Mouse (Mus musculus) urinary bladder, postnatal 25 days (tissue): ENCODE measurements around the gene Sema4g.
"Not testable (repeated sequence)": the region's sequence is repeated elsewhere in the genome, so short reads cannot be mapped to it uniquely, and the experiment has no call there.

Experiments used
- DNase-seq: peaks from one replicate; pipeline ENCODE4 v3.0.0; 2022; ENCODE audit warnings: low spot score

Sema4g gene

DNA sequence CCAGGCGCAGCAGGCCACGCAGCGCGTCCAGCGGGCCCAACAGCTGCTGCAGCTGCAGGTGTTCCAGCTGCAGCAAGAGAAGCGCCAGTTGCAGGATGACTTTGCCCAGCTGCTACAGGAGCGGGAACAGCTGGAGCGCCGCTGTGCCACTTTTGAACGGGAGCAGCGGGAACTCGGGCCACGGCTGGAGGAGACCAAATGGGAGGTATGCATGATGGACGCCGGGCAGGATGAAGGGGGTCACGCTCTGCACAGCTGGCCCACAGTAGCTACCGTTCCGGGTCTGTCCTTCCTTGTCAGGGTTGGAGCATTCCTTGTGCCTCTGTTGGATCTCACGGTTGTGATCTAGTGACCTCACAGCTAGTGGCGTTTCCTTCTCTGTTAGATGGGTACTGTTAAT, 35.9 kb downstream of the Sema4g start:
- no peak for DNase-seq

DNA sequence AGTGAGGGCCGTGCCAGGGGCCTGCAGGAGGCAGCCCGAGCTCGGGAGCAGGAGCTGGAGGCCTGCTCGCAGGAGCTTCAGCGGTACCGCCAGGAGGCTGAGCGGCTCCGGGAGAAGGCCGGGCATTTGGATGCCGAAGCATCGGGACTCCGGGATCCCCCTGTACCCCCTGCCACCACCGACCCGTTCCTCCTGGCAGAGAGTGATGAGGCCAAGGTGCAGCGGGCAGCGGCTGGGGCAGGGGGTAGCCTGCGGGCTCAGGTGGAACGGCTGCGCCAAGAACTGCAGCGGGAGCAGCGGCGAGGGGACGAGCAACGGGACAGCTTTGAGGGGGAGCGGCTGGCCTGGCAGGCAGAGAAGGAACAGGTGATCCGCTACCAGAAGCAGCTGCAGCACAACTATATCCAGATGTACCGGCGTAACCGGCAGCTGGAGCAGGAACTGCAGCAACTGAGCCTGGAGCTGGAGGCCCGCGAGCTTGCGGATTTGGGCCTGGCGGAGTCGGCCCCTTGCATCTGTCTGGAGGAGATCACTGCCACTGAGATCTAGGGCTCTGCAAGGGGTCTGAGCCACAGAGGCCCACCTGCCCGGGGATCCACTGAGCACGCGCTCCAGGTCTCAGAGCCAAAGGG, 37.2 kb downstream of the Sema4g start:
- no peak for DNase-seq

DNA sequence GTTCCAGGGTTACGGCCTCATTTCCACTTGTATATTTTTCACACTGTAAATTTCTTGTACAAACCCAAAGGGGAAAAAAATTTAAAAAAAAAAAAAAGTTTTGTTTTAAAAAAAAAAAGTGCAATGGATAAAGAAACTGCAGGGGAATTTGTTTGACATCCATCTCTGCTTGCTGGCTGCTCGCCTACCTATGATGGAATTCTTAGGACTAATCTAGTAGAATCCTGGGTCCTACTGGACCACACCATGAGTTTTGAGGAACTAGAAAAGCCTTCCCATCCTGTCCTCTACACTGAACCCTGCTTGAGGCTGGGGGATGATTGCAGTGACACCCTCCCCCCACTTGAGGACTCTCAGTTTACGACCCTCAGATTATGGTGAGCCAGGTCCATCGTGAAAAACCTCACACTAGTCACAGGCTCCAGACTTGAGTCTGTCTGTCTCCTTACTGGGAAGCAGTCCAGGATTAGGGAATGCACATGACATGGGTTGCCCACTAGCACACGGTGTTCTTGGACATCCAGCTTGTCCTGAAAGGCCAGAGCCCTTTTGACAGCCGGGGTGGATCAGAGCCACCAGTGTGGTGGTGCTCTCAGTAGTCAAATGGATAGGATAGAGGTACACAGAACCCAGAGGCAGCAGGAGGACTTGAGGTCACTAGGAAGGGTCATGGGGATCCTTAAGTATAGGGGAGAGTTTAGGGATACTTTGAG, 38.2 kb downstream of the Sema4g start:
- DNase-seq, result no peak

DNA sequence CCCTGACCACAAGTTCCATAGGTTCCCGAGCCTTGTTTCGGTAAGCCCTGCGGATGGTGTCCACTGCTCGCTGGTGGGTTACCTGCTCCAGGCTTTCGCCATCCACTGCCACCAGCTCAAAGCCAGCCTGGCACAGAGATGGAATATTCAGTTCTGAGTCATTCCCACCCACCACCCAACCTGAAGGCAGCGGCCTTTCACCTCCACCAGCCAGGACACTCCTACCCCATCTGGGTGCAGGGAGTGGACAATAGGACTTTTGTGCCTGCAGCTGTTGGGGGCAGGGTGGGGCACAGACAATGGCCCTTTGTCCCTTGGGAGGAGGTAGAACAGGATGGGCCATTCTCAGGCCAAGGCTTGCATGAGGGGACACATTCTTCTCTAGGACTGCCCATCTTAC, 38.9 kb downstream of the Sema4g start:
- DNase-seq, result no peak

DNA sequence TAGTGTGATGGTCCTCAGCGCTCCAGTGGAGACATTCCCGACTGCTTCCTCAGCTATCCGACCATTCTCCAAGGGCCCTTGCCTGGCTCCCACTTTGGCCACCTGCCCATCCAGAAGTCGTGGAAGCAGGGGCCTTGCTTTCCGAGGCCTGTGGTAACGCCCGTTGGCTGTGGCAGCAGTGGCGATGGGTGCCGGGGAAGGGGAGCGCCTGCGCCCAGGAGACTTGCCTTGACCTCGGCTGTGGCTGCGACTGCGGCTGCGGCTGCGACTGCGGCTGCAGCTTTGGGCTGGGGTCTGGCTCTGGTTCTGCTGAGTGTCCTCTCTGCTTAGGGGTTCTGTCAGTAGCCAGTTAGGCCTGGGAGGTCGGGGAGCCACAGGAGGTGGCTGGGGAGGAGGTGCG, 39.8 kb downstream of the Sema4g start:
- no peak for DNase-seq

DNA sequence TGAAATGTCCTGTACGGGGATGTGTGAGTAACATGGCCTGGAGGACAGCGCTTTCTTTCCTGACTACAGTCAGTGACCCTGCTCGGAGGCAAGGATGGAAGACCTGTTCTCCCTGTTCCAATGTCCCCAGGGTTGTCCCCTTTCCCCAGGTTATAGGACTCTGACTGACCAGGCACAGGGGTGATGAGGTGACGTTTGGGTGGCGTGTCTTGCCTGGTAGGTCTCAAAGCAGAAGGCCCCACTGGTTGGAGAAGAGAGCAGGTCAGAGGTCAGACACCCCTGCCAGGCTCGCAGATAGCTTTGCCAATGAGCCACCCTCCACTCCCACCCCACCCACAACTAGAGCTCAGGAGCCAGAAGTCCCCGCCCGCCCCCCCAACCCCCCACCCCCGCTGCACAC, 40.7 kb downstream of the Sema4g start:
- DNase-seq, result no peak

DNA sequence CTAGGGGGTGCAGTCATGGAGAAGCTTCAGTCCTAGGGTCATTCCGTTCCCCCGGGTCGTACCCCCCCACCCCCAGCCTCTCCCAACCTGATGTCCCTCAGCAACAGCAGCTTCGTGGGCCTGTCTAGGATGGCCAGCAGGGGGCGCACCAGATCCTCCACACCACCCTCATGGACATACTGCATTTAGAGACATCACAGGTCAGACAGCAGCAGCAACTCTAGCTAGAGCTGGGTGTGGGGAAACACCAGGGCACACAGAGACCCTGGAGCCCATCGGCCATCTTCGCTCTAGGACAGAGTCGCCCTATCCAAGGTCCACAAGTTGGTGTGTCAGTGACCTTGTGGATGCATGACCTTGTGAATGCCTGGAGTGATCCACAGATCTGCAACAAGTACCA, 41.2 kb downstream of the Sema4g start:
- peak; percentile 65 for DNase-seq

DNA sequence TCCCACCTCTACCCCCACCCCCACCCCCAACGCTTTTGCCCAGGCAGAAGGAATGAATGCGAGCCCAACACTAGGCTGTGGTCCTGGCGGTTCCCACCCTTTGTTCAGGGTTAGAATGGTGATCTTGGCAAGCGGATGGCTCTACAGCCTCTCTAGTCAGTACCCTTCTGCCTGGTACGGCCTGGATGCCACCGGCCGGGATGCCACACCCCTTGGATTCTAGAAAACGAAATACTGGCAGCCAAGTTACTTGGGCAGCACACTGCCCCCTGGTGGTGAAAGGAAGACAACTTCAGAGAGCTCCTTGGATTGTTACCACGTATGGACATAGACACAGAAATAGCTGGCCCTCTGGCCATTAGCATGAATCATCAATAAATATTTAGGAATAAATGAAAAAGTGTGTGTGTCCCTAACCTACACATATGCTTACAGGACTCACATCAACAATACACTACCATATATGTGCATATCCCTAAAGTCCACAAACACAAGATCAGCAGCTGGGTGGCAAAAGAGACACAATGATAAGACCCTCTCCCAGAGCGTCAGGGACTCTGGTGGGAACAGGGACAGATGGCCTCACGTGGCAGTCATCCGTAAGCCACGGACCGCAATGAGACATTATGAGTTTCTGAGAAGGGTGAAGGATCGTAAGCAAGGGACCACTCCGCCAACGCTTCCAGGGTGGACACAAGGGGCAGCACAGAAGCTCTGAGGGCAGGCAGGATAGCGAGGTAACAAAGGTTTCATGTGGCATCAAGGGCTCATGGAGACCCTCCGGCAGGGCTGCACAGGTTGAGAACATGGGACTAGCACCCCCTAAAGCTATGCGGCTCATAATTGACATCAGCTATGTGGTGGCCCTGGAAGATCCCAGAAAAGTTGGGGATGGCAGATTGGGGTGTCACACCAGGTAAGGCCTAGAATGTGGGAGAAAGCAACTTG, 42.1 kb downstream of the Sema4g start:
- peak; percentile 74 for DNase-seq

DNA sequence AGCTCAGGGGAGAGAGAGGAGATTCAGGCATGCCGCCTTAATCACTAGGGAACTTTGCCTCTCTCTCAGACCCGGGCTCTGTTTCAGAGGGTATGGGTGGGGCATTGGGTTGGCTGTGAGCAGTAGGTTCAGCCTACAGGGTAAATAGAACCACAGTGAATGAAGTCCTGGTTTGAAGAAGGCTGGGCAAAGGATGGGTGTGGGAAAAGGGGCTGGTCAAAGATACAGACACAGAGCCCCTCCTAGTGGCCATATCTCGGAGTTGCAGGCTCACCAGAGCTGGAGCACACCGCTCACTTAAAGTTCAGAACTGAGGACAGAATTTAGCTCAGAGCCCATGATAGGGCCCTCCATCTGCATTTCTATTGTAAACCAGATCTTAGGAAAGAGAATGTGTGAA, 42.9 kb downstream of the Sema4g start:
- DNase-seq, result peak; percentile 67

DNA sequence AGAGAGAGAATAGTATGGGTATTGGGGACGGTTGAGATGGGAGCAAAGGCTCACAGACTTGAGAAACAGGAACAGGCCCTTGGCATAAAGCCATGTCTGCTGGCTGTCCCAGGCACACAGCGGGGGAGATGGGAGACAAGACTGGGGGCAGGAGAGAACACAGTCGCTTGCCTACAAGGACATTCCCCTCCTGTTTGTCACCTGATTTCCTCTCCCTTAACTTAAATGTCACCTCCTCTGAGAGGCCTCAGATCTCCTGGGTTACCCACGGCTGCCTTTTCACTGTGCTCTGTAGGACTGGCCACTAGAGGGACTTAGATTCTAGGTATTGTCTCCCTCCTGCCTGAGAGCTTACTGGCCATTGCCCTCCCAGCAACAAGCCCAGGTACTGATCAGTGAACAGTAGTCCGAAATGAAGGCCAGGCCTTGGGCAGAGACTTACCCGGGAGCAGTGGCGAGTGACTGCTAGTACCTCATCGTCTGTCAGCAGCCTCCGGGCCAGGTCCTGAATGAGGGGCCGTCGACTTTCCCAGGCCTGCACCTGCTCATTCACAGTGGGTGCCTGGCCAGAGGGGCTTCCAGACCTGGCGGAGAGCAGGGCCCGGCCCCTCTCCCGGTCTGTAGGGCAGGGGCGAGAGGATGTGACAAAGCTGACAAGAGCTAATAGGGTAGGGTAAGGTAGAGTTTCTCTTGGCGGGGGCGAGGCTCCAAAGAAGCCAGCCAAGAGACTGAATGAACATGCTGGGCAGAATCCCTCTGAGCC, 43.9 kb downstream of the Sema4g start:
- DNase-seq, result no peak

DNA sequence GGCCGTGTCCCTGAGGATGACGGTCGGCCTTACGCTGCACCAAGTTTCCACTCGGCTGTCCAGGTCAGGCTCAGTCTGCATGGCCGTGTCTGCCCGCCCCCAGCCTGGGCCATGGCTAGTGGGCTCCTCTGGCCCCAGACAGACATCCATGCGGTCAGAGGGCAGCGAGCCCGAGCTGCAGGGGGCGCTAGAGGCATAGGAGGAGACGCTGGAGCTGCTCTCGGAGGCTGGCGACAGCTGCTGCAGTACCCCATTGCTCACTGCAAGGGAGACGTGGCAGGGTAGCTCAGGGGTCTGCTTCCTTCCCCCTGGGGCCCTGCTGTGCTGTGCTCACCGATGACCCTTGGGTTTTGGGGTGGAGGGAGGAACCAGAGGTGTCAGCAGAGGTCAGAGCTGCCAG, 48.0 kb downstream of the Sema4g start:
- DNase-seq, result peak; percentile 63

DNA sequence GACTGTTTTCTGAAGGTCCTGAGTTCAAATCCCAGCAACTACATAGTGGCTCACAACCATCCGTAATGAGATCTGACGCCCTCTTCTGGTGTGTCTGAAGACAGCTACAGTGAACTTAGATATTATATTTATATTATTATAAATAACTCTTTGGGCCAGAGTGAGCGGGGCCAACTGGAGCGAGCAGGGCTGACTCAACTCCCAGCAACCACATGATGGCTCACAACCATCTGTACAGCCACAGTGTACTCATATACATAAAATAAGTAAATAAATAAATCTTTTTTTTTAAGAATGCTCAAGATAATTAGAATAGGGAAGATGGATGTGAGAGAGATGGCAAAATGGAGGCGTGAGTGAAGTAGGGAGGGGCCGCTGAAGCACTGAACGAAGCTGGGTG, 49.3 kb downstream of the Sema4g start:
- DNase-seq, result not testable (repeated sequence)

DNA sequence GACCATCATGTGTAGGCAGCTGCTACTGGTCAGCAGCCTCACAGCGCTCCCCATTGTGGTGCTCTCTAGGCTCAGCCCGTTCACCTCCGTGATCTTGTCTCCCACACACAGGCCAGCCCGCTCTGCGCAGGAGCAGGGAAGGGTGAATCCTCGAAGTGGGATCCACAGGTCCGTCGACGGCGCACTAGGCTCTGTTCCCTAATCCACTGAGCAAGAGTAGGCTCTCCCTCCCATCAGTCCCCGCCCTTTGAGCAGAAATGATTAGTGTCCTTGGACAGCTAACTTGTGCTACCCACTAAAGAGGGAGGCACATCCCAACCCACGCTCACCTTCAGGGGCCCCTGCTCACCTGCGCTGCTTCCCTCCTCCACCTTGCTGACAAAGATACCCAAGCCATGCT, 51.3 kb downstream of the Sema4g start:
- no peak for DNase-seq

DNA sequence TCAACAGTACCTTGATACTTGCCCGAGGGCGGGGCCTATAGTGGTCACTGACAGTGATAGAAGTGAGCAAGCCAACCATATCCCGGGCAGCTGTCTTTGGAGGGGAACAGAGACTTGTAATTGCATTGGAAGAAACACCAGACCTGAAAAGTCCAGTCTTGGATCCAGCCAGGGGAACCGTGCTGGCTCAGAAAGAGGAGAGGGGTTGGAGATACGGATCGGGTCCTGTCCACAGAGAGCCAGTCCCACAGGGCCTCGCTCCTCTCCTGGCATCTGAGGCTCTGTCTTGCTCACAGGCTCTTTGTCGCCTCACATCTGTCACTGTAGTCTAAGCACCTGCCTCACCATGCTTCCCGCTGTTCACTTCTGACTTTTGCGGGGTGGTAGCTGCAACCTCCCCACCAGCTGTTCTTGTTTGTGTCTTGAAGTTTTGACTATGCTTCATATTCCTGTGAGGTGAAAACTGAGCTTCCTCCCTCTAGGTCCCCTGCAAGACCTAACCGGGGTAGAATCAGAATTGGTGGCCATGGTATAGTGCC, 55.6 kb downstream of the Sema4g start:
- no peak for DNase-seq

DNA sequence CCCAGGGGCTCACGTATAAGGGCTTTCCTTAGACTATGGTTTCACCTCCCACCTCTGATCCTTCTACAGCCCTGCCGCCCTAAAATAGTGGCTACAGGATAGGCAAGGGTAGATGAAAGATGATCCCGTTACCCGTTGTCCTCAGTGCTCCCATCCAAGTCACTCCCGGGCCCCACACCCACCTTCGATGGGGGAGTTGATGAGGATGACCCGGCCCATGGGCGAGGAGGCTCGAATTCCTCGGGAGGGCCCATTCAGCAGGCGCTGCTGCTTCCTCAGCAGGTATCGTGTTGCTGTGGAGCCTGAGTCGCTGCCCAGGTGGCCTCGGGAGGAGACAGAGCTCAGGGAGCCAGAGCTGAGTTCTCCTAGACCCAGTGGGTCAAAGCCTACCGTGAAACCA, 56.3 kb downstream of the Sema4g start:
- DNase-seq, result no peak

DNA sequence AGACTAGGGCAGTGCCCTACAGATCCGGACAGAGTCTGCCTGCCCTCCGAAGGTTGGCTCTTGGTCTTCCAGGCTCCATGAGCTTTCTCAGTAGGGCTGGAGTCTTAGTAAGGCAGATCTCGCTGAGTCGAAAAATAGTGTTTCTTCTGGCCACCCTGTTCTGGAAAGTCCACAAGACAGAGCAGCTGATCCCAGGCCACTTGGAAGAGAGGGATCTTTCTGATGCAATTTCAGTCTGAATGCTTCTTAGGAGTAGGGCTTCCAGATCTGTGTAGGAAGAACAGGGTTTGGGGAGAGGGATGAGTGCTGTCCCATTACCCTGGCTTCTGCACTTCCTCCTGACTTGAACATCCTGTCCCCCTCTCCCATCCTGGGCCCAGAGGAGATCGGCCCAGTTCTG, 56.8 kb downstream of the Sema4g start, which contains the start of gene Pdzd7:
Gene Pdzd7 (minus strand): TSS at position 67 of the 400 bp plus-strand sequence.
- DNase-seq, result no peak

DNA sequence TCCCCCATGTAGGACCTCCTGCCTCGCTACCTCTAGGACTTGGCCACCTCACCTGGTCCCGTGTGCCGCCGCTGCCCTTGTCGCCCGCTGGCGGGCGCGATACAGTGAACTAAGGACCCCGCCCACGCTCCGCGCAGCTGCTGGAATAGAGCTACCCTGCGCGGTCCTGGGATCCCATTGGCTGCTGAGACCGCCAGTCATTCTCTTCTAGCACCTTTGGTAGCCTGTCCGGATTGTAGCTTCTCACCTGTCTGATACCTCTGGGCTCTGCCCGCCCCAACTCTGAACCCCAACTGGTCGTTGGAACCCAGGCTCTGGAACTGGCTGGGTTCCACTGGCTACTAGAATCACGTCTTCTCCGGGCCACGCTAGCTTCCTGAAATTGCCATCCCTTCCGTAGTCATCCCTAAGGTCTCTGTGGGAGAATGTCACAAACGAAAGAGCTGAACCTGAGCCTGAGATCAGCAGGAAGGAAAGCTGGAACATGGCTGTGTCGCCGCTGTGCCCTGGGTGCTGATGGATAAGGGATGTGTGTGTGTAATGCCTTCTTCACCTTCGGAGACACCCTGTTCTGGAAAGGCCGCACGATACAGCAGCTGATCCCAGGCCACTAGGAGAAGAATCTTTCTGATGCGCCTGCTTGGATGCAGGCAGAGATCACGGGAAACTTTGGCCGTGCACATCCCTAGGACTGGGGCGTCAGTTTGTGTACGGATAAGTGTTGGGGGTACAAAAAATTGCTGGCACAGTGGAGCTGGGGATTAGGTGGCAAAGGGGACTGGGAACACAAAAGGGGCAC, 57.8 kb downstream of the Sema4g start:
- peak; percentile 80 for DNase-seq

DNA sequence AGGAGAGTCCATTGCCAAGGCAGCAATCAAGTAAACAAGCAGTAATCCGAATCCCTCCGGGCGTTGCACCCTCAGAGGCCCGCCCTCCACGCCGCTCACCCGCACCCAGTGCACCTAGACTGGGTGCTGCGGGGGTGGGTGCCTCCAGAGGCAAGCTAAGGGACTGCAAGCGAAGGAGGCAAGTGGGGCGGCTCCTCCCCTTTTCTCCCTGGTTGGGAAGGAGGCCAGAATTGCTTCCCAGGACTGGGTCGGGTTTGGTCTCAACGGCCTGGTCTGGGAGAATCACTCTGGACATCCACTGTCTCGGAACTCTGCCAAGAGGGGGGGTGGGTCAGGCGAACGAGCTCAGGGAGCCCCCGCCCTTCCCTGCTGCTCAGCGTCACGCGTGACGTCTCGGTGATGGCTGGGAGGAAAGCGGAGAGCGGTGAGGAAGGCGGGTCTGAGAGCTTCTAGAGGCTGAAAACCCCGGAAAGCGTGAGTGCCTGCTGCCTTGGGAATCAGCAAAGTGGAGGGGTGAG, 58.6 kb downstream of the Sema4g start, which contains the start of gene Sfxn3:
Gene Sfxn3 (plus strand): TSS at position 87 of the 518 bp plus-strand sequence.
- DNase-seq, result peak; percentile 95

DNA sequence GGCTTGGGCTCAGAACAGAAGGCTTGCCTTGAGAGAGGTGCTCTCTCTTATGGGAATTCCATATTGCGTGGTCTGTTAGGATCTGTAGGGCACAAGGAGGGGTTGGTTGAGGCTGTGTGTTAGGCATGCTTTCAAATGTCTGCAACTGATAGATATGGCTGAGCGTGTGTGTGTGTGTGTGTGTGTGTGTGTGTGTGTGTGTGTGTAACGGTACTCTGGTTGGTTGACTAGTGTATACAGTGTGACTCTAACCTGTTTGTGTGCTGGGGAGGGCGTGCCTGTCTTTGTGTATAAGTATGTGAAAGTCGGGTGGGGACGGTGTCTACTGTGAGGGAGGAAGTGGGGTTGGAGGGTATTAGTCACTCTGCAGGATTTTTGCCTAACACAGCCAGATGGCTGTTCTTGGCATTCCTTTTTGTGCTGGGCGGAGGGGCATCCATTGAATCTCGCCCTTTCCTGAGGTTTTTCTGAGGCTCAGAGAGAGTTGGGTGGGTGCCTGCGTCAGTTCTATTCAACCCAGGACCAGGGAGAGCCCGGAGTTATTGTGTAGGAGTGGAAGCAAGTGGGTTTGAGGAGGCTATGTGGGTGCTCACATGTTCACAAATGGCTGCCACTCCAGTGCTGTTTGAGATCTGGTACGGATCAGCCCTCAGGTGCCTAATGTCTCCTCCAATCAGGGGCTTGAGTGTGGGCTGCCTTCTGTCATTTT, 59.2 kb downstream of the Sema4g start:
- peak; percentile 55 for DNase-seq
